Mouse (Mus musculus) regulatory T cell (primary cell): ENCODE data around the gene Ttc28.

Experiments used
- in situ Hi-C: fragments of 300-600 bp; cut with MboI, MseI; formaldehyde crosslinking; loops from one replicate; pipeline ENCODE4 v1.15.1; 2025; ENCODE audit warnings: high pct_unique_total_duplicates

Ttc28 gene

DNA sequence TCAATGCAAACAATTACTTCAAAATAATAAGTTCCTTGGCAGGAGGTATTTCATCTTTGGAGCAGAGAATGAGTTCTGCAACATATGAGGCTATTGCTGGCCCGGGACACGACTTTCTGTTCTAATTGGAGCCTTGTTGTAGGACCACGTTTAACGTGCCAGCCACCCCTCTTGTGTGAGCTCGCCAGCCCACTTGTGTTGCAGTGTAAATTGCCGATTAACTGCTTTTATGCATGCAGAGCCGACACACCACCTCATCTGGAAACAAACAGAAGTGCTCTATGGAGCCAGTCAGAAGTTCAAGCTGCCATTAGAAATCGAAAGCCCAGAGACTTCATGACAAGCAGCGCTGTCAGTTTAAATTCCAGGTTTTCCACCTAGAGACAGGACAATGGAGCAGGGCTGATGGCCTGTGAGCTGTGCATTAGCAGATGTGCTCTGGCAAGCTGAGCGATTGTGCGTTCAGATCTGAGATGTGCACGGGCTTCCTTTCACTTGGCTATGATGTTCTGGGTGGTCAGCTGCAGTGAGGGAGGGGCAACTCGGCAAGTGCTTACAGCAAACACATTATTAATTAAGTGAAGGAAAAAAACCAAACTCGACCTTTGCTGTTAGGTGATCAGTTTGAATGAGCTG is 167.4 kb downstream of the Ttc28 start:
- in situ Hi-C loops = no loop called here

DNA sequence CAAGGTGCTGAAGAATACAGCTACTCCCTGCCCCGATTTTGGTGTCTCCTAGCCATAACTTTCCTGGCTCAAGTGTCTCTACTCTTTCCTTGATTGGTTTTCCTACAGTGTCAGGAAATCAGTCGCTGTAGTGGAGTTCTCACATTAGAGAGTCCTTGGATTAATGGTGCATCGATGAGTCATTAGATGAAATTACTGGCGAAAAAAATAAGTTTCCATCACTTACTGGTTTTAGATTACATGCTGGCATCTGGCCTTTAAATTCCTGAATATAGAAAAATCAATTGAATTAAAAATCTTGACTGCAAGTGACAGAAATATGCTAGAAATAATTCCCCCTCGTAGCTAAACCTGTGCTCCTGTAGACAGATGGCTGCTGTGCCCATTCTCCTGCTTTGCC is 168.4 kb downstream of the Ttc28 start:
- in situ Hi-C loops = no loop called here

DNA sequence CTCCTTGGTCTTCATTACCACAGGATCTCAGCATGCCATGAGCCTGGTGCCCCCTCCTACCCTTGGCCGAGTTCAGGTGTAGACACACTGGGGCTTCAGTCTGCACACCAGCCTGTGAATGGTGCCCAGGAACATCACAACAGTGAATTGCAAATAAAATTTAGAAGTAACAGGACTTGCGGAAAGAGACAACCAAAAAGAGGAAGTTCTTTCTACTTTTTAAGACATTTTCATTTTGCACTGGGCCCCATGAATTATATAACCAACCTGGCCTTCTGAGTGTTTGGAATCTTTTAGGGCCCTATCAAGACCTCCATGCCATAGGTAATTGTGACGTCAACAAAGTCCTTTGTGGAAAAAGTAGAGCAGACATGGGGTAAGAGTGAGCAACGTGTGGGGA is 170.0 kb downstream of the Ttc28 start:
- in situ Hi-C loops = no loop called here

DNA sequence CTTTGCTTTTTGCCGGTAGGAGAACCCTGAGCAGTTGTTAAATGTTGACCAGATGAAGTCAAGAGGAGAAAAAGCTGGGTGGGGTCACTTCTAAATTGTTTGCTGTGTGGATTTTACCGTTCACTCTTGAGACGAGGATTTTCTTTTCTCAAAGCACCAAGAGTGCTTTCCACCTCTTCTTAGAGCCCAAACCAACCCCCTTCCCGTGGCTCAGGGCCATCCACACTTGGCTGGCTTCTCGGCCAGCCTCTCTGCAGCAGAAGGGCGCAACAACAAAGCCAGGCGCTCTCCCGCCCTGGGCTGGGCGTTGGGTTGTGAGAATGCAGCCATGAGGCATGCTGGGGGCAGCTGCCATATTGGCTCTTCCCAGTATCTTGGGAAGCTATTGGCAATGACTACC is 170.5 kb downstream of the Ttc28 start:
- in situ Hi-C loops = no loop called here

DNA sequence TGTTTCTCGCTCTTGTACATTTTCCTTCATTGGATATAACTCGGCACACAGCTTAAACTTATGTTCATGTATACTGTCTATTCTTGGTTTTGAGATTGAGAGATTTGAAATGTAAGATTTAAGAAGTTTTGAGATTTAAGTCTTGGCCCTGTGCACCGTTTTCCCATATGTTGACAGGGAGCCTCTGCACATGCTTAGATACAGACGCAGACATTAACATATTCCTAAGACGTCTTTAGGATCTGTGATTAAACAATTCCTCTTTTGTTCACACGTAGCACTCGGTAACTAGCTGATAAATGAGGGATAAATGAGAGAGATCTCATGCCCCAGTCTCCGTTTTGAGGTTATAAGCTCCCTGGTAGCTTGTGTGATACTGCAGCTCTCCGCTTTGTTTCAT is 174.8 kb downstream of the Ttc28 start:
- in situ Hi-C loops = no loop called here

DNA sequence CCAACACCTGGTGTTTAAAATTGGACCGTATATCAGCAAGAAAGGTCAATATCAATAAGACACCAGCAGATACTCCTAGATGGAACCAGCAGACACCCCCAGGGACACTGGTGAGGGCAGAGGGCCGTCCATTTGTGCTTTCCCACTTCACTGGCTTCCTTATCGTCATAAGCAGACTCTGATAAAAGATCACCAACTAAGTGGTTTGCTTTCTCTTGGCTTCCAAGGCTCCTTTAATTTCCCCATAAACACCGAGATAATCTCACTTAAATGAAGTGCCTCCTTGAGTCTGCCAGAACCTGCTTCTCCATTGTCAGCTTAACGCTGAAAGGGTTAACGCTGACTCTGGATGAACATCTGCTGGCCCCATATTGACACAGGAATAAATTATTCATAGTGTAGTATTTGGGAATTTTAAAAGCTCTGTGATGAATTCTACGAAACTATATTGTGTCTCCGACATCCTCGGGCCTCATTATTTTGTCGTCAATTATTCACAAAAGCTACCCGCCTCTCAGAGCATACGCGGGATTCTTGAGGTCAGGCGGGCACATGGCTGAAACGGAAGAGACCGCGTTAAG is 175.3 kb downstream of the Ttc28 start:
- in situ Hi-C loops = loop anchor here (5.0 kb wide), 1 partner anchor 62 kb away; no protein-coding TSS in a partner anchor

DNA sequence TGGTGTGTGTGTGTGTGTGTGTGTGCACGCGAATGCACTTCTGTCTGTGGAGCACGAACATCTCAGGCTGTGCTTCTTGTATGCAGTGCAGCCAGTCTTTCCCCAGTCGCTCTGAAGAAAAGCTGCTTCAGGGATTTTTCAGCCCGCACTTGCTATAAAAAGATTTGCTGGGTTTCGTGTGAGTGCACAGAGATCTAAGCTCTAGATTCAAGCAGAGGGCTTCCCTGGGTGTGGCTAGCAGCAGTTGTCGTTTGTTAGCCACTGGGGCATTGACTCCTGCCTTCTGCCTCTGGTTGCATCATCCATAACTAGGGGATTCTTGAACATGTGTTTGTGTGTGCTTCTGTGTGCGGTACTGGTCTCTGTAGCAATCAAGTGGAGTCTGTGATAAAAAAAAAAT is 175.9 kb downstream of the Ttc28 start:
- in situ Hi-C loops = loop anchor here (5.0 kb wide), 1 partner anchor 62 kb away; no protein-coding TSS in a partner anchor

DNA sequence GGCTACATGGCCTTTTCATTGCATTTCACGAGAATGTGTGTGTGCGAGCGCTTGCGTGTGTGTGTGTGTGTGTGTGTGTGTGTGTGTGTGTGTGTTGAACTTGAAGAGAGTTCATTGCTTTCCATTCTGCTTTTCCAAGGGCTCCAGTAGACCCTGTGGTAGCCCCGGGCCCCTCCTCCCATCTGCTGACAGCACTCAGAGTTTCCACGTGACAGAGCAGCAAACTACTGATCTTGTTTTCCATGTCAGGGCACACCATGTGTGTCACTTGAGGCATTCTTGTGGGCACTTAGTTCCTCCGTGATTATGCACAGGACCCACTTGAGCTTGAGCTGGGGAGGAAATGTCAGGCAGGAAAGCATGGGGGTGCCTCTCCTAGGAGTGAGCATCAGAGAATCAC is 177.5 kb downstream of the Ttc28 start:
- in situ Hi-C loops = loop anchor here (5.0 kb wide), 1 partner anchor 60 kb away; no protein-coding TSS in a partner anchor

DNA sequence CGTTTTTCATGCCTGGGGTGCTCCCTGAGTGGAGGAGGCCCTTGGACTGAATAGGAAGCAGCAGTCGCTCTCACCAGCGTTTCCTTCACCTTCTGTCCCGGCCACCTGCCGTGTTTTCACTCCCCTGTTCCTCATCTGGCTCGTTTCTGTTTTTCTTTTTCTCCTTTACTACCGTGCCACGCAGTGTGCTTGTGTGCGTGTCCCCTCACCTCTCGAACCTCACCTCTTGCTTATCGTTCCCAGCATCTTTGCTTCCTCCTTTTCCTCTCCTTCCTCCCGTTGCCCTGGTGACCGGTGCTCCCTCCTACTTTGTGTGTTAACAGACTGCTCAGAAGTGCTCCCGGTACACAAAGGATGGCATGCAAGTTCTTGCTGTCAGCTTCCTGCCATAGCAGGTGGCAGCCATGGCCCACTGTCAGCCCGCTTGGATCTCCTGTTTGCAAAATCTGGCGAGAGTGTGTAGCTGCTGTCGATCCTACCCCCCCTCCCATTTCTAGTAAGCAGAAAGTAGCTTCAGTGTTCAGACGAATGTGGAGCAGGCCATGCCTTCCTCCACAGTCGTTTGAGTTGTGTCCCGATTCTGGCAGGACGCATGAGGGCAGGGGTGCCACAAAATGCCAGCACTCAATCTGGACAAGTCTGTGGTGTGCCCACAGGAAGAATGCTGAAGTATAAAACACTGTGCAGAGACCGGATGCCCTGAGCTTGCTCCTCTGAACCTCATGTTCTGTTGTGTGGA is 179.0 kb downstream of the Ttc28 start:
- in situ Hi-C loops = loop anchor here (5.0 kb wide), 1 partner anchor 59 kb away; no protein-coding TSS in a partner anchor

DNA sequence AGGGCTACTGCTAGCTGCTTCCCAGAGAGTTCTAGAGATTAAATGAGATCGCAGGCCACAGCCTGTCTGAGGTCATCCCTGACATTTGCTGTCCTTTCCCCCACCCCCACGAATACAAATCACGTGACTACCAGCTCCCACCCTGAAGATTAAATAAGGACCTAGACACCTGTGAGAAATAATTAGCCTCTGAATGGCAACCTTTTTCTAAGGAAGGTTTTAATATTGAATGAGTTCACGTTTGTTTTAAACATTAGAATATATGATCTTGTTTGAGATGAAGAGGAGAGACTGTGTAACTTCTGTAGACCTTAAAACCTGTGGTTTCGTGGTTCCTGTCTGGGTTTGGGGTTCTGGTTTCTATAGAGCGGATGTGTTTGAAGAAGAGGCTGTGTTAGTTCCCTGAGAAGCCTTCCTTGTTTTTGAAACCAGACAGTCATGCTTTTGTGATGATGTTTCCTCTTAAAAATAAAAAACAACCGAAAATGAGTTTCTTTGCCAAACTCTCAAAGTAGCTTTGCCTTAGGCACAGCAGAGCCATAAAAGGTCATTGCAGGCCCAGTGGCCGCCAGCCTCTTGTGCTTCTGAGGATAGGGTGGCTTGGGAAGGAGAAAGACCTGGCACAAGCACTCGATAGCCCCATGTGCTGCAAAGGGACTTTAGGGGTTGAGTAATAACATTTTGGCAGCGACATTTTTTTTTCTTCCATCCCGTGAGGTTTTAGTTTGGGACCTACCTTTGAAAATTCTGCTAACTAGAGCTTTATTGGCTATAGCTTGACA is 179.7 kb downstream of the Ttc28 start:
- in situ Hi-C loops = loop anchor here (5.0 kb wide), 1 partner anchor 58 kb away; no protein-coding TSS in a partner anchor

DNA sequence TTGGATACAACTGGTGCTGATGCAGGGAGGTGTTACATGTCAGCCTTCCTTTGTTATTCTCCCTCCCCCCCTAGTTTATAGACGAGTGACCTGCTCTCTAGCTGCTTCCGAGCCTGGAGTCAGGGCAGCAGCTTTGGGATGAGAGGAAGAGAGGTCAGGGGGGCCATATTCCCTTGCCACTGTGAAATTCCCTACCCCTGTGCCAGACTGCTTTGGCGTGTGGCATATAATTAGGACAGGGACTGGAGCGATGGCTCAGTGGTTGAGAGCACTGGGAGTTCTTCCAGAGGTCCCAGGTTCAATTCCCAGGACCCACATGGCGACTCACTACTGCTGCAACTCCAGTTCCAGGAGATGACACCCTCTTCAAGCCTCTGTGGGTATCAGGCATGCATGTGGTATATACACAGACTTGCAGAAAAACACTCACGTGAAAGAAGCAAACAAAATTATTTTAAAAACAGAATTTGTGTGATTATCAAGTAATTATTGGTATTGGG is 180.7 kb downstream of the Ttc28 start:
- in situ Hi-C loops = no loop called here

DNA sequence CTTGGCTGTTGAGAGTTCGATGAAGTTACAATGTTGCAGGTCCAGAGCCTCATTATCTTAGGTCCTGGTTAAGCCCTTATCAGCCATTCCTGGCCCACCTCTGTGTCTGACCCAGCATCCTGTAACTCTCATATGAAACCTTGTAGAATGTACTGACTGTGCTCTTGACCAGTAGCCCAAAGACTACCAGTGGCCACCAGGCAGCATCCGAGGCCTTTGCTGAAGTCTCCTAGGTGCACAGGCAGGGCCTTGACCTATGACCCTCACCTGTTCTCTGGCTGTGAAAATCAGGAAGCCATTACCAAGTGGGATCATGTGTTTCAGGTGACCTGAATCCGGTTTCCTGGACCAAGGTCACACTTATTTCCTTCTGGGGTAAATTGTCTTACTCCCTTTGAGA is 183.6 kb downstream of the Ttc28 start:
- in situ Hi-C loops = no loop called here

DNA sequence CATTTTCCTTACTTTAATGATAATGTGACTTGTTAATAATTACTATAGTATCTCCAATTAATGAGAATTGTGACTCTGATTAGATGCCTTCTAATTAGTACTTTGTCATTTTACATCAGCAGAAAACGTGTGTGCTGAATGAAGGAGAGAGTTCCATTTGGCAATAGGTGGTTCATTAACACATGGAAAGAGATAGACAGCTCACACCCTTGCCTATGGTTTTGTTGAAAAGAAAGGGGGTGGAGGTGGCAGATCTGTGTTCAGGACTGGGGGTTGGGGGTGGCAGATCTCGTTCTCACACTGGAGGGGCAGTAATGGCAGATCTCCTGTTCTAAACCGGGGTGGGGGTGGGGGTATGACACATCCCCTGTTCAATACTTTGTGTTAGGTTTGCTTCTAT is 184.4 kb downstream of the Ttc28 start:
- in situ Hi-C loops = no loop called here

DNA sequence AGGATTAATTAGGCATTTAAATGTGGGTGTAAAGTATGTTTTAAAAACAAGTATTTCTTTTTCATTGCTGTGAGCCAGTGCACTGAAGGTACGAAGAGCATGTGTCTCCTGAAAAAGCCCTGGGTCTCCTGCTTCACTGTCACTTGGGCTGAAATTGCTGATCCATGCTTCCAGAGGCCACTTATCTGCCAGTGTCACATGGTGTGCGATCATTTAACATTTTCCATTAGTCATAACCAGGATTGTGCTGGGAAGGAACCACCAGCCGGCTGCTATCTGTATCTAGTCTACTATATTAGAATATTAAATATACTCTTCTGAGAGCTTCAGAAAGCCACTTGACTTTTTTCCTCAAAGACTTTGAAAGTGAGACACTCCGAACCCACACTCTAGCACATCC is 186.2 kb downstream of the Ttc28 start:
- in situ Hi-C loops = no loop called here

DNA sequence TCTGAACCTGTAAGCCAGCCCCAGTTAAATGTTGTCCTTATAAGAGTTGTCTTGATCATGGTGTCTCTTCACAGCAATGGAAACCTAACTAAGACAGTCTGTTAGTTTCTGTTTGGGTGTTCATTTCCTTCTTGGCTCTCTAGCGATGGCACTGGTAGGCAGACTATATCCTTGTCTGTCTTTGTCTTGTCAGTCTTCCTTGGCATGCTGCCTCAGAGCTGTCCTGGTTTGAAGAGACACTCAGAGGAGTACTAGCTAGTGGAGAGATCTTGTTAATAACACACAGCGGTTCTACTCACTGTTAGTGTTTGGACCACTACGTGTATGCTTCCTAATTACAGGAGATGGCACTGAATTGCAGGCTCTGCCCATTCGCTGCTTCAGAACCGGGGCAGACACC is 189.9 kb downstream of the Ttc28 start:
- in situ Hi-C loops = no loop called here

DNA sequence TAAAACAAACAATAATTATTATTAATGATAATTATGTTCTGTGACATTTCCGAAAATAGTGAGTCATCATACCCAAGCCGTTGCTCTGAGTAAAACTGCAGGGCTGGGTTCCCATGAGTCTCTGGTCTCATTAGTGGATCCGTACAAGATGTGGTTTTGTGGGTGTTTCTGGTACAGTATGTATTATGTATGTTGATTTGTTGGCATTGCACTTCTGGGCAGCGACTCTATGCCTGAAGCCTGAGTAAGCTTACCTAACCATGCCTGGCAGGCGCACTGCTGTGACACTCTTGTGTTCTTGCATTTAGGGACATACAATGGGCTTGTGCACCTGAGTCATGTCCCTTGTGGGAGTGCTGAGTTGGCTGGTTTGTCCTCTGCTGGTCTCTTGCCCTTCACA is 190.3 kb downstream of the Ttc28 start:
- in situ Hi-C loops = no loop called here

DNA sequence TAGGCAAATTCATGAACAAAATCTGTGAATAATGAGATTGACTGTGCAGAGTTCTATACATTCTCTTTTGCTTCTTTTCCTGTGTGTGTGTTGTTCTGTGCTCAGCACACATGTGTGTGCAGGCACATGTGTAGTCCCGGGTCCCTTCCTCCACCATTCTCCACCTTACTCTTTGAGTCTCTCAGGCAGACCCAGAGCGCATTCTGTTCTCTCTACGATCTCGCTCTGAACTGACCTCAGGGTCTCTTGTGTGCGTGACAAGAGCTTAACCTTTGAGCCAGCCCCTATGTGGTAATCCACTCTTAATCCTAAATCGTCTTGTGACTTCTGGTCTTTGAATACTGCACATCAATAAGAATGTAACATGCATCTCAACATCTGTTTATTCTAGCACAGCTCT is 190.8 kb downstream of the Ttc28 start:
- in situ Hi-C loops = no loop called here

DNA sequence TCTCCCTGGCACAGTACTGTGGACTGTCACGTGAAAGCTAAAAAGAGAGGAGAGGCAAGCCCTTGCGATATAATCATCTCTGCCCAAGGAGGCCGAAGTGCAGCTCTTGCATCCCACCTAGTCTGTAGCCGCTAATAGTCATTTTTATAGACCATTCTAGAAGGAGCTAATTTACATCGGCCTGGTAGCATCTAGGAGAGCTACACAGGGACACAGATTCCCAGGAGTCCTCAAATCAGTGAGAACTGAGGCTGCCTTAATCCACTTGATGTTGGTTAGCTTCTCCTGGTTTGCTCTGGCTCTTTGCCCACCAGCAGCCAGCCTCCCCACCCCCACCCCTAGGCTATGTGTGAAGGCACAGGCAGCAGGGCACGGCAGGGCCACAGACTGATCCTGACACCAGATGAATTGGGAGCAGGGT is 193.7 kb downstream of the Ttc28 start:
- in situ Hi-C loops = no loop called here

DNA sequence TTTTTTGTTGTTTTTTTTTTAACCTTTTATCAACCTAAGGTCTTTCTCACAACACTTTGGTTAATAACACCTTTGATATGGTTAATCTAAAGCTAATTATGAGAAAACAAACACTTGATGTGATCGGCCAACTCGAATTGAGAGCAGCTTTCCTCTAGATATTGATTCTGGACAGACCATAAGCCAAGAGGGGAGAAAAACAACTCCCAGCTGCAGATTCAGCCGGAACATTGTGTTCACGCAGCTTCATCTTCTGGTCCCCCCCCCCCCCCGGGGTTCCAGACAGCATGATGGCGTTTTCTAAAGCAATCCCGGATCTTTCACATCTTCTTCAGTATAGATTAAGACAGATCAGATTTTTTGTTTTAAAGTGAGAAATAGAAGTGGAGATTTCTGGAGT is 194.4 kb downstream of the Ttc28 start:
- in situ Hi-C loops = no loop called here

DNA sequence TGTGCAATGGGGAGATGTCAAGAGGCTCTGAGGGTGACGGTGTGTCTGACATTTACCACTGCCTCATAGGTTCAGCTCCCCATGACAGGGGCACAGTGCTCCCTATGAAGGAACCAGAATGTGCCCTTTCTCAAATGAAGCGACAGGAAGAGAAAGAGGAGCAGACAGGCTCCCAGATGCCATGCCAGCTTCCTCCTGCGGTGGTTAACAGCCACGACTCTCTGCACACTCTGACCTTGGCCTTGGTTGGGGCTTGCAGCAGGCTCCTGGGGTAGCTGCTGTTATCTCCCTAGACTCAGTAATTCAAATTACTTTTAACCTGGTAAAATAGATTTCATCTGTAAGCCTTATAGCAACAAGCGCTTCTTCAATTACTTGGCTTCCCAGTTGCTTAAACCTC is 196.2 kb downstream of the Ttc28 start:
- in situ Hi-C loops = no loop called here

DNA sequence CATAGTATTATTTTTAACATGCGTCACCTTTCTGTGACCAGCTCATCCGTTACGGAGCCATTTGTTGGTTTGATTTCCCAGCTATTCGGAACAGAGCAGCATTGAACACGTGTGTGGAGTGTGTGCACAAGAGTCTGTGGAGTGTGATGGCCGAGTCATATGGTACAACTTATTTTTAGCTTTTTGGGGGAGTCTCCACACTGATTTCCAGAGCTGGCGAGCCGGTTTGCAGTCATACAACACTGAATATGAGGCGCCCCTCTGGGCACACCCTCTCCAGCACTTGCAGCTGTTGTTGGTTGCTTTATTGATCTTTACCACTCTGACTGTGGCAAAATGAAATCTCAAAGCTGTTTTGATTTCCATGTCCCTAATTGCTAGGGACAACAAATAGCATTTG is 197.7 kb downstream of the Ttc28 start:
- in situ Hi-C loops = no loop called here

DNA sequence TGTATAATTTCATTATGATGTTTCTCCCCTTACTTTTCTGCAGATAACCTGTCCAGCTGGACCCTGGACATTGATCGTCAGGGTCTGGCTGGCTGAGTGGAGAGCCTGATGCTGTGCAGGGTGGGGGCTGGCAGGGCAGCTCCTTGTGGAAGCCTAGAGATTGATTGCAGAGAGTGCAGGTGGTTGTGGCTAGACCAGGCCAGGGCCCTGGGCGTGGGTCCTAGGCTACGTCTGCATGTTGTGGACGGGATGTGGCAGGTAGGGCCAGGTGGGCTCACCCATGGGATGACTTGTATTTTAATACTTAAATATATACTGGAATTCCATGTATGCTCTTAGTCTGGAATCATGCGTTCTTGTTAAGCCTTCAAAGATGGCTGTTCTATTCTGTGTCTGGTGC is 201.0 kb downstream of the Ttc28 start:
- in situ Hi-C loops = no loop called here
